Mouse (Mus musculus): ENCODE data around the gene Camkmt.

GRCm38 (mm10) chr17:85110640-85111039, 20.3 kb downstream of the Camkmt start:
- TF ChIP-seq CTCF (IDR thresholded peaks at IDR 0.05 in 2 of 3, conservative IDR thresholded peaks at IDR 0.05 in 1 of 3; ENCODE audit: control insufficient read depth in 1 of 3, insufficient read depth in 1 of 3, low read depth in 2 of 3, low read length in 3 of 3, poor library complexity in 1 of 3, severe bottlenecking in 1 of 3): no peak
- no peak for TF ChIP-seq SIN3A (IDR thresholded peaks at IDR 0.05; ENCODE audit: low read length)
- no peak for TF ChIP-seq POLR2A (IDR thresholded peaks at IDR 0.05; ENCODE audit: control insufficient read depth in 1 of 2, insufficient read depth in 1 of 2, low read depth in 1 of 2, low read length in 2 of 2, poor library complexity in 1 of 2)
